Mouse (Mus musculus) left cerebral cortex, adult 18-20 months (tissue): ENCODE measurements around the gene Nags. TPM values are rescaled to one million over a fixed set of nuclear protein-coding genes. Genes with fewer than 3 reads are reported as not detected.

Experiments
- total RNA-seq, 2 experiments: library from RNA; stranded (reverse); gene quantifications; 2 replicates each; pipeline ENCODE4 v1.2.3; 2021

Gene Nags
- total RNA-seq, 2 experiments from 2014 or later, result not detected

Other genes with a start within 250 kb of the Nags start
- not detected for gene Sost, start 178.5 kb upstream of the Nags start, total RNA-seq
- not detected for gene Cfap97d1, start 161.2 kb upstream of the Nags start, total RNA-seq
- gene Dusp3, start 158.5 kb upstream of the Nags start, total RNA-seq, result 100 to 1,000 TPM; 195 to 205 TPM
- 10 to 100 TPM; 77.6 to 89.6 TPM for gene Mpp3, start 117.1 kb upstream of the Nags start, total RNA-seq
- under 1 TPM in 1 of 2 experiments, not detected in 1; 0.19 TPM for gene Cd300lg, start 104.0 kb upstream of the Nags start, total RNA-seq
- 100 to 1,000 TPM; 128 to 158 TPM for gene Mpp2, start 57.0 kb upstream of the Nags start, total RNA-seq
- not detected for gene Ppy, start 44.2 kb upstream of the Nags start, total RNA-seq
- not detected for gene Pyy, start 37.7 kb upstream of the Nags start, total RNA-seq
- 10 to 100 TPM; 24.6 to 25.3 TPM for gene Tmem101, start 10.9 kb downstream of the Nags start, total RNA-seq
- gene Lsm12, start 39.8 kb downstream of the Nags start, total RNA-seq, result 10 to 100 TPM; 55.0 to 64.2 TPM
- gene G6pc3, start 44.1 kb downstream of the Nags start, total RNA-seq, result 10 to 100 TPM; 67.9 to 68.2 TPM
- gene Hdac5, start 84.7 kb downstream of the Nags start, total RNA-seq, result 100 to 1,000 TPM; 298 to 303 TPM
- 1 to 10 TPM; 1.0 to 2.3 TPM for gene BC030867, start 103.4 kb downstream of the Nags start, total RNA-seq
- gene Asb16, start 123.2 kb downstream of the Nags start, total RNA-seq, result 1 to 10 TPM; 2.2 to 2.9 TPM
- gene Tmub2, start 139.4 kb downstream of the Nags start, total RNA-seq, result 10 to 100 TPM; 65.1 to 71.0 TPM
- 100 to 1,000 TPM; 224 to 230 TPM for gene Atxn7l3, start 151.1 kb downstream of the Nags start, total RNA-seq
- gene Ubtf, start 174.2 kb downstream of the Nags start, total RNA-seq, result 100 to 1,000 TPM; 123 to 140 TPM
- under 1 TPM; 0.09 to 0.19 TPM for gene Slc4a1, start 220.7 kb downstream of the Nags start, total RNA-seq
- 100 to 1,000 TPM; 477 to 484 TPM for gene Rundc3a, start 247.9 kb downstream of the Nags start, total RNA-seq